Comparison of ENCODE assay signal across 13 mouse cellular contexts in genomic region chr12:77633981-77634650, GRCm38 (mm10).
DNase-seq lines count a peak whose midpoint lies in the region; ATAC-seq and TF ChIP-seq lines count a peak whose summit lies in the region.
"Had no signal": no experiment of that assay in that cellular context is flagged by ENCODE, and none has a peak within 500 bp of the region (broad histone marks: within the 10 kb centered on the region; RNA-seq: fewer than 3 reads in every experiment).

No protein-coding gene starts in this region.

- H3K36me3 ChIP-seq in kidney, embryonic 15.5 days: no peaks in the 10 kb centered on the region
- H3K36me3 ChIP-seq in midbrain, postnatal 0 days (ENCODE audit: insufficient read depth, low read length): no peaks in the 10 kb centered on the region
- H3K36me3 ChIP-seq: neural tube, embryonic 13.5 days had no signal

- no peak overlapping the region for H3K9ac ChIP-seq in kidney, embryonic 15.5 days
- no peak overlapping the region for H3K9ac ChIP-seq in midbrain, postnatal 0 days (replicated peaks; ENCODE audit: low read length, poor library complexity, severe bottlenecking)
- H3K9ac ChIP-seq: liver, postnatal 0 days; neural tube, embryonic 13.5 days had no signal

- 0 out of 2 replicates have a peak, but pooled peaks have one; percentile 7 for TF ChIP-seq CTCF in midbrain, postnatal 0 days (IDR thresholded peaks at IDR 0.05)

- H3K4me1 ChIP-seq in kidney, embryonic 15.5 days: peaks cover 22% of the 10 kb centered on the region
- H3K4me1 ChIP-seq in midbrain, postnatal 0 days (ENCODE audit: insufficient read depth, low read length): no peaks in the 10 kb centered on the region

- H3K27me3 ChIP-seq in kidney, embryonic 15.5 days: peaks cover 6% of the 10 kb centered on the region; the same call in 1 of the 2 replicates
- no peaks in the 10 kb centered on the region for H3K27me3 ChIP-seq in midbrain, postnatal 0 days (ENCODE audit: insufficient read depth, low read length)
- H3K27me3 ChIP-seq: neural tube, embryonic 13.5 days had no signal

- ATAC-seq in kidney, embryonic 15.5 days (replicated peaks; ENCODE audit: low FRiP score): 0 out of 2 replicates have a peak, but pooled peaks have one; percentile 30
- no peak for ATAC-seq in midbrain, postnatal 0 days (ENCODE audit: low FRiP score)
- no peak for ATAC-seq in granulocyte monocyte progenitor cell, adult 5-6 weeks (replicated peaks; ENCODE audit: poor library complexity, severe bottlenecking)
- ATAC-seq: liver, postnatal 0 days had no signal

- 17% methylated on average over 10 of the region's 10 CpGs for WGBS in kidney, embryonic 15.5 days
- 36% methylated on average over 10 of the region's 10 CpGs for WGBS in midbrain, postnatal 0 days

- H3K4me2 ChIP-seq in kidney, embryonic 15.5 days: no peak overlapping the region
- no peak overlapping the region for H3K4me2 ChIP-seq in midbrain, postnatal 0 days (ENCODE audit: low read depth, low read length, poor library complexity, severe bottlenecking)
- H3K4me2 ChIP-seq: neural tube, embryonic 13.5 days had no signal

- H3K4me3 ChIP-seq in kidney, embryonic 15.5 days (replicated peaks): no peak overlapping the region
- H3K4me3 ChIP-seq in midbrain, postnatal 0 days (ENCODE audit: low read depth, low read length): no peak overlapping the region
- H3K4me3 ChIP-seq: layer of hippocampus, adult 2 months; neural tube, embryonic 13.5 days had no signal

- no peak overlapping the region for H3K27ac ChIP-seq in kidney, embryonic 15.5 days
- no peak overlapping the region for H3K27ac ChIP-seq in midbrain, postnatal 0 days (ENCODE audit: low read depth, low read length)
- H3K27ac ChIP-seq: layer of hippocampus, adult 2 months; neural tube, embryonic 13.5 days had no signal

- no peaks in the 10 kb centered on the region for H3K9me3 ChIP-seq in kidney, embryonic 15.5 days (replicated peaks)
- no peaks in the 10 kb centered on the region for H3K9me3 ChIP-seq in midbrain, postnatal 0 days (ENCODE audit: low read length)
- H3K9me3 ChIP-seq: neural tube, embryonic 13.5 days had no signal

- DNase-seq in adrenal gland, adult (ENCODE audit: inconsistent age in 2 of 2, low spot score in 1 of 2): peak; percentile 42 to 64
- DNase-seq in adrenal gland, adult 18-20 months (ENCODE audit: low spot score in 2 of 2): no peak
- DNase-seq in kidney, postnatal 25 days: no peak
- DNase-seq in gastrocnemius, adult 8-10 months (ENCODE audit: low spot score in 2 of 2): peak; percentile 17 to 57
- peak; percentile 33 for DNase-seq in midbrain, postnatal 0 days (ENCODE audit: low spot score)
- no peak for DNase-seq in right cerebral cortex, postnatal 10 days (ENCODE audit: low spot score in 2 of 2)
- DNase-seq: liver, postnatal 0 days; right cerebral cortex, adult 18-20 months; thymus, postnatal 25 days had no signal

Comparison
In these comparisons a context has a peak if more than half of its experiments do, and no peak if none do; other contexts are left out.
1. DNase-seq: peak in adrenal gland, adult (2 of 2), gastrocnemius, adult 8-10 months (2 of 2) and midbrain, postnatal 0 days (single experiment); none in adrenal gland, adult 18-20 months (0 of 2), kidney, postnatal 25 days (0 of 2) and right cerebral cortex, postnatal 10 days (0 of 2).